Mouse (Mus musculus) liver, adult 2 months (tissue): ENCODE data around the gene Slc35a3. TPM values are rescaled to one million over a fixed set of nuclear protein-coding genes. Genes with fewer than 3 reads are reported as not detected.

Source experiments
- DNase-seq: peaks from one replicate; pipeline ENCODE4 v3.0.0-alpha.2; 2011; ENCODE audit warnings: low read depth, low spot score; ENCODE audit errors: extremely low read depth
- H3K27ac ChIP-seq: fragments of 200-500 bp; replicated peaks from 2 replicates; pipeline ENCODE4 v1.5.1; 2012; ENCODE audit warnings: low read depth, mild to moderate bottlenecking, control low read depth, inconsistent platforms, low read length; ENCODE audit not compliant: insufficient read depth
- H3K27me3 ChIP-seq: fragments of 200-500 bp; 2 replicates; pipeline ENCODE4 v1.6.1; 2012; ENCODE audit warnings: mild to moderate bottlenecking, moderate library complexity, low read length, inconsistent platforms; ENCODE audit not compliant: control insufficient read depth, insufficient read depth
- H3K36me3 ChIP-seq: fragments of 200-500 bp; 2 replicates; pipeline ENCODE4 v1.6.1; 2012; ENCODE audit warnings: low read length, inconsistent platforms; ENCODE audit not compliant: control insufficient read depth, insufficient read depth
- H3K4me1 ChIP-seq: fragments of 200-500 bp; 2 replicates; pipeline ENCODE4 v1.6.1; 2011; ENCODE audit warnings: low read length; ENCODE audit not compliant: control insufficient read depth, insufficient read depth
- H3K4me3 ChIP-seq: fragments of 200-500 bp; 2 replicates; pipeline ENCODE4 v1.5.1; 2011; ENCODE audit warnings: low read depth, mild to moderate bottlenecking, control low read depth, low read length, moderate library complexity; ENCODE audit not compliant: insufficient read depth
- H3K79me2 ChIP-seq: fragments of 200-500 bp; 2 replicates; pipeline ENCODE4 v1.6.1; 2012; ENCODE audit warnings: inconsistent platforms, mild to moderate bottlenecking, low read length, moderate library complexity; ENCODE audit not compliant: control insufficient read depth, insufficient read depth
- H3K9ac ChIP-seq: fragments of 200-500 bp; 2 replicates; pipeline ENCODE4 v1.6.1; 2012; ENCODE audit warnings: low read depth, mild to moderate bottlenecking, control low read depth, inconsistent platforms, low read length
- CTCF ChIP-seq: fragments of 200-500 bp; IDR thresholded peaks from 2 replicates; pipeline ENCODE4 v1.5.1; 2011; ENCODE audit warnings: low read depth, low read length, control low read depth
- POLR2A ChIP-seq: fragments of 200-500 bp; IDR thresholded peaks from 2 replicates; pipeline ENCODE4 v1.6.1; 2011; ENCODE audit warnings: low read length, control low read depth; ENCODE audit not compliant: insufficient read depth; ENCODE audit errors: extremely low read depth
- WGBS: fragments of 180-500 bp; shearing (Covaris S2); methylation state at CpG from one replicate; pipeline ENCODE4 v1.1.7; 2018; 5-methylcytosine and 5-hydroxymethylcytosine counted together
- polyA plus RNA-seq: library from polyadenylated mRNA; depleted of rRNA; stranded (reverse); fragments of >200 nt; gene quantifications from 2 replicates; pipeline ENCODE4 v1.2.3, GENCODE M21; 2012
- total RNA-seq: library from RNA; depleted of rRNA; stranded (reverse); fragments of >200 nt; gene quantifications from 2 replicates; pipeline ENCODE4 v1.2.3, GENCODE M21; 2014

Gene Slc35a3
- total and polyA plus RNA-seq, 2 experiments: 7.3 to 42.3 TPM

DNA sequence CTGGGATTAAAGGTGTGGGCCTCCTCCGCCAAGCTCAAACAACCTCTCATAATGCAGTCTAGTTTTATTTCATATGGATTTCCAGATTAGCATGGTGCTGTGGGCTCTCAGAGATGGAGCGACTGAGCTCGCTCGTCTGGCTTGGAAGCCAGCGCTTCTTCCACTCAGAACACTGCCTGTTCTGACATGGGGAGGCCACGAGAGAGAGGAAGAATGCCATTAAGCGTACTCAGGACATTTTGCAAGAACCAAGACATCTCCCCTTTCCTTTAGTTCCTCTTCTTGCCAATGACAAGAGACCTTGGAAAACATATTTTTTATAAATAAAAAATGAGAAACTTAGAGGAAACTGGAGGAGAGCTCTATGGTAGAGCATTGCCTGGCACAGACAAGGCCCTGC is 63.8 kb downstream of the Slc35a3 start:
- Histone ChIP-seq H3K27ac (no peak overlapping the region), H3K9ac (no peak overlapping the region), H3K27me3 (no peaks in the 10 kb centered on the region)

GRCm38 (mm10) chr3:116646387-116646786 is 66.2 kb downstream of the Slc35a3 start:
- no peaks in the 10 kb centered on the region for H3K27me3 ChIP-seq
- TF ChIP-seq CTCF (no peak), POLR2A (no peak)
- no peak for DNase-seq
- no peak overlapping the region for H3K9ac ChIP-seq
- peaks cover 3% of the 10 kb centered on the region; the same call in 1 of the 2 replicates for H3K79me2 ChIP-seq
- no peak overlapping the region for H3K27ac ChIP-seq
- no peaks in the 10 kb centered on the region for H3K4me1 ChIP-seq
- no peak overlapping the region for H3K4me3 ChIP-seq
- WGBS: 93% methylated on average over 1 of the region's 1 CpGs
- peaks cover 54% of the 10 kb centered on the region for H3K36me3 ChIP-seq

More for the DNA sequence above, 63.8 kb downstream of the Slc35a3 start:
- Histone ChIP-seq H3K4me3 (no peak overlapping the region), H3K36me3 (peaks cover 38% of the 10 kb centered on the region), H3K4me1 (no peaks in the 10 kb centered on the region; the same call in 1 of the 2 replicates), H3K79me2 (peaks cover 15% of the 10 kb centered on the region)
- WGBS: 87% methylated on average over 7 of the region's 7 CpGs
- TF ChIP-seq CTCF (no peak), POLR2A (no peak)
- DNase-seq: no peak

DNA sequence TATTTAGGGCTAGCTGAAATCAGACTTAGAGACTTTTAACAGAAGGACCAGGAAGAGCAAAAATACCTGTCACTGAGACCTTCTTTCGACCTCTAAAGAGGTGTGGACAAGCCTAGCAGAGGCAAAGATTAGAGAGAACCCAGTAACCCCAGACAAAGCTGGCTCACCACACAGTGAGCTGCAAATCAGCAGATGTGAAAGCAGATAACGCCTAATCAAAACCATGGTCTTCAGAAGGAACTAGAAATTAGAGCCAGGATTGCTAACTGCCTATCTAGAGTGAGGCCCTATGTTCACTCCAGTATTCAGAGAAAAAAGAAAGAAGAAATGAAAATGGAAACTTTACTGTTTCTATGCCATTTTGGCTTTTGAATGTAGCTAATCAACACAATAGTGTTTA is 70.3 kb downstream of the Slc35a3 start:
- TF ChIP-seq POLR2A: no peak
- no peak for TF ChIP-seq CTCF
- Histone ChIP-seq H3K27ac (no peak overlapping the region), H3K9ac (no peak overlapping the region), H3K36me3 (peaks cover 68% of the 10 kb centered on the region), H3K4me1 (no peaks in the 10 kb centered on the region), H3K27me3 (no peaks in the 10 kb centered on the region), H3K4me3 (no peak overlapping the region), H3K79me2 (no peaks in the 10 kb centered on the region)
- 90% methylated on average over 2 of the region's 2 CpGs for WGBS
- no peak for DNase-seq

GRCm38 (mm10) chr3:116641811-116642371 is 70.7 kb downstream of the Slc35a3 start:
- no peak overlapping the region; the same call in 1 of the 2 replicates for H3K27ac ChIP-seq
- no peaks in the 10 kb centered on the region for H3K79me2 ChIP-seq
- H3K36me3 ChIP-seq: peaks cover 68% of the 10 kb centered on the region
- no peak overlapping the region for H3K4me3 ChIP-seq
- H3K27me3 ChIP-seq: no peaks in the 10 kb centered on the region
- H3K9ac ChIP-seq: no peak overlapping the region
- DNase-seq: no peak
- no peaks in the 10 kb centered on the region for H3K4me1 ChIP-seq
- WGBS: 79% methylated on average over 6 of the region's 6 CpGs
- no peak for TF ChIP-seq POLR2A
- no peak for TF ChIP-seq CTCF

DNA sequence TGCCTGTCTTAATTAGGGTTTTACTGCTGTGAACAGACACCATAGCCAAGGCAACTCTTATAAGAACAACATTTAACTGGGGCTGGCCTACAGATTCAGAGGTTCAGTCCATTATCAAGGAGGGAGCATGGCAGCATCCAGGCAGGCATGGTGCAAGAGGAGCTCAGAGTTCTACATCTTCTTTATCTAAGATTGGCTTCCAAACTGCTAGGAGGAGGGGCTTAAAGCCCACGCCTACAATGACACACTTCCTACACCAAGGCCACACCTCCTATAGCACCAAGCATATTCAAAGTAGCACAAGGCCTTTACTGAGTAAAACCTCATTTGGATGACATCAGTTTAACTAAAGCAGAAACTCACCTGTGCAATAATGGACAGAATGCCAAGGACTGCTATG is 72.6 kb downstream of the Slc35a3 start:
- no peak overlapping the region for H3K4me3 ChIP-seq
- no peaks in the 10 kb centered on the region for H3K27me3 ChIP-seq
- no peaks in the 10 kb centered on the region for H3K4me1 ChIP-seq
- TF ChIP-seq POLR2A (no peak), CTCF (no peak)
- no peak for DNase-seq
- H3K79me2 ChIP-seq: no peaks in the 10 kb centered on the region
- peaks cover 62% of the 10 kb centered on the region for H3K36me3 ChIP-seq
- WGBS: 79% methylated on average over 1 of the region's 1 CpGs
- H3K27ac ChIP-seq: no peak overlapping the region
- H3K9ac ChIP-seq: no peak overlapping the region

- Histone ChIP-seq H3K27ac (peak overlapping the region; percentile 3; the same call in 1 of the 2 replicates), H3K36me3 (peaks cover 70% of the 10 kb centered on the region), H3K4me3 (no peak overlapping the region), H3K27me3 (no peaks in the 10 kb centered on the region), H3K9ac (no peak overlapping the region), H3K4me1 (no peaks in the 10 kb centered on the region), H3K79me2 (no peaks in the 10 kb centered on the region)
- WGBS: 82% methylated on average over 7 of the region's 7 CpGs
- DNase-seq: no peak
- TF ChIP-seq CTCF (no peak), POLR2A (no peak)
Measured at GRCm38 (mm10) chr3:116638572-116638971, 74.1 kb downstream of the Slc35a3 start.
